Comparison of ENCODE assay signal across 9 mouse cellular contexts in genomic region chr17:64770277-64770676, GRCm38 (mm10).
A peak's percentile ranks its signal among the peaks of the same experiment; 100 is the strongest.
DNase-seq lines count a peak whose midpoint lies in the region; ATAC-seq lines count a peak whose summit lies in the region.
"Had no signal": no experiment of that assay in that cellular context is flagged by ENCODE, and none has a peak within 500 bp of the region (broad histone marks: within the 10 kb centered on the region; RNA-seq: fewer than 3 reads in every experiment).

No protein-coding gene starts in this region.

- H3K4me2 ChIP-seq in forebrain, embryonic 14.5 days (ENCODE audit: low read length), result no peak overlapping the region
- H3K4me2 ChIP-seq in neural tube, embryonic 14.5 days (ENCODE audit: low read depth, low read length), result no peak overlapping the region

- peak; percentile 20 to 88 for DNase-seq in left cerebral cortex, postnatal 14 days (ENCODE audit: low spot score in 2 of 2)
- DNase-seq in left cerebral cortex, adult 11 months (ENCODE audit: low spot score), result no peak
- peak; percentile 81 for DNase-seq in forebrain, embryonic 14.5 days (ENCODE audit: low spot score)
- peak; percentile 2 for DNase-seq in layer of hippocampus, adult 9-10 months (ENCODE audit: low spot score)
- DNase-seq in kidney, adult 9 months, result no peak
- DNase-seq in gastrocnemius, postnatal 10 days, result no peak
- no peak for DNase-seq in gastrocnemius, postnatal 14 days
- DNase-seq: thymus, postnatal 14 days had no signal

- no peaks in the 10 kb centered on the region for H3K36me3 ChIP-seq in forebrain, embryonic 14.5 days (ENCODE audit: control insufficient read depth, insufficient read depth, low read length)
- H3K36me3 ChIP-seq in neural tube, embryonic 14.5 days (ENCODE audit: control insufficient read depth, insufficient read depth, low read length), result no peaks in the 10 kb centered on the region

- 85% methylated on average over 1 of the region's 1 CpGs for WGBS in forebrain, embryonic 14.5 days
- 87% methylated on average over 1 of the region's 1 CpGs for WGBS in neural tube, embryonic 14.5 days

- no peaks in the 10 kb centered on the region for H3K27me3 ChIP-seq in forebrain, embryonic 14.5 days (replicated peaks; ENCODE audit: control insufficient read depth, insufficient read depth, low read length)
- no peaks in the 10 kb centered on the region for H3K27me3 ChIP-seq in neural tube, embryonic 14.5 days (ENCODE audit: control insufficient read depth, insufficient read depth, low read length)

- ATAC-seq in forebrain, embryonic 14.5 days, result peak; percentile 76
- ATAC-seq in neural tube, embryonic 14.5 days (ENCODE audit: low read depth), result peak; percentile 90; the same call in 1 of the 2 replicates

- no peak overlapping the region for H3K27ac ChIP-seq in forebrain, embryonic 14.5 days (ENCODE audit: low read depth, low read length)
- no peak overlapping the region for H3K27ac ChIP-seq in neural tube, embryonic 14.5 days (ENCODE audit: low read depth, low read length)

- H3K4me3 ChIP-seq in forebrain, embryonic 14.5 days (ENCODE audit: low read depth, low read length), result no peak overlapping the region
- no peak overlapping the region for H3K4me3 ChIP-seq in neural tube, embryonic 14.5 days (ENCODE audit: low read depth, low read length)

- intact Hi-C loops in left cerebral cortex, postnatal 14 days (cut with DNase I), result no loop called here
- intact Hi-C loops in gastrocnemius, postnatal 14 days (cut with DNase I; ENCODE audit: low total_unique reads), result no loop called here

- no peaks in the 10 kb centered on the region for H3K4me1 ChIP-seq in forebrain, embryonic 14.5 days (ENCODE audit: control insufficient read depth, insufficient read depth, low read length)
- no peaks in the 10 kb centered on the region for H3K4me1 ChIP-seq in neural tube, embryonic 14.5 days (ENCODE audit: control insufficient read depth, insufficient read depth, low read length)

- no peaks in the 10 kb centered on the region for H3K9me3 ChIP-seq in forebrain, embryonic 14.5 days (replicated peaks; ENCODE audit: control insufficient read depth, low read length)
- H3K9me3 ChIP-seq in neural tube, embryonic 14.5 days (ENCODE audit: control insufficient read depth, low read length), result no peaks in the 10 kb centered on the region

- H3K9ac ChIP-seq in forebrain, embryonic 14.5 days (ENCODE audit: low read length), result no peak overlapping the region
- H3K9ac ChIP-seq in neural tube, embryonic 14.5 days (replicated peaks; ENCODE audit: low read depth, low read length), result no peak overlapping the region

Comparison
In these comparisons a context has a peak if more than half of its experiments do, and no peak if none do; other contexts are left out.
1. DNase-seq: peak in left cerebral cortex, postnatal 14 days (2 of 2), forebrain, embryonic 14.5 days (single experiment) and layer of hippocampus, adult 9-10 months (single experiment); none in left cerebral cortex, adult 11 months (single experiment), kidney, adult 9 months (single experiment), gastrocnemius, postnatal 10 days (single experiment) and gastrocnemius, postnatal 14 days (single experiment).